Mouse (Mus musculus) kidney, postnatal 4 days (tissue): ENCODE results near the gene Rora.

Experiments
- DNase-seq, 2 experiments: peaks; one replicate each; pipeline ENCODE4 v3.0.0; 2021; ENCODE audit warnings: mixed read lengths in 2 of 2

The Rora gene

DNA sequence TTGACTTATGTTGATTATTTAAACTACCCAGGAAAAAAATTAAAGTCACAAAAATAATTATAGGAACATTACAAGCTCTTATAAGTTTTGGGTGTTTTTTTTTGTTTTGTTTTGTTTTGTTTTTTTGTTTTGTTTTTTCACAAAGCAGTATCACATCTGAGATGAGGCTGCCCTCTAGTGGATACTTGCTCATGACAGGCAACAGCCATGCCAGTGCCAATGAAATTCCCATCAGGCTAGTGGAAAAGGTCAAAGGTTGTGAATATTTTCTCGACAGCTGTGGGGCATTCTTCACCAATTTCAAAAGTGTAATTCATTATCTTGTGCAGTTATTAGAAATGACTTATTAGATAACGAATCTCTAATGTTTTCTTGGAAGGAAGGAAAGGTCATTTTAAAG, 642.8 kb downstream of the Rora start:
- peak; percentile 73 to 79 for DNase-seq

DNA sequence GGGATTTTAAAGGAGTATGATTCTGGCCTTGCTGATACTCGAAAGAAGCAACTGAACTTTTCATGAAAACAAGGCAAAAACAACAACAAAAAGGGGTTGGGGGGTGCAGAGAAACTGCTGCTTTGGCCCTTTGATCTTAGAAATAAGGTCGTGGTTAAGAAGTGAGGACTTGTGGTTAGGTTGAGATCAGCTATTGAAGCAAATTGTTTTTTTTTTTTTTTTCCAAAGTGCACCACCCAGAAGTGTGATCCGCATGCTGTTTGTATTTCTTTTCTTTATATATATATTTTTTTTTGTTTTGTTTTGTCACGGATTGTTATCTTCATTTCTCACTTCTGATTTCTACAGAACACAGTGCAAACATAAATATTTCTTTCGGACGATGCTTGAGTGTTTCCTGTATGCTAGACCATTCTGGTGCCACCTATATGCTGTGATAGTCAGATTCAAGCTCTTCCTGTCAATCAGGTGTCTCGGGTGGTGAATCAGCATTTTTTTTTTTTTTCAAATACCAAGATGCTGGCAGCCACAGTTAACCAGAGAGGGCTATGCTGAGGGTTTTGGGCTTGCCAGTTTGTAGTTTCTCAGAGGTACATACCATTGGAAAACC, 644.3 kb downstream of the Rora start:
- DNase-seq: no peak

DNA sequence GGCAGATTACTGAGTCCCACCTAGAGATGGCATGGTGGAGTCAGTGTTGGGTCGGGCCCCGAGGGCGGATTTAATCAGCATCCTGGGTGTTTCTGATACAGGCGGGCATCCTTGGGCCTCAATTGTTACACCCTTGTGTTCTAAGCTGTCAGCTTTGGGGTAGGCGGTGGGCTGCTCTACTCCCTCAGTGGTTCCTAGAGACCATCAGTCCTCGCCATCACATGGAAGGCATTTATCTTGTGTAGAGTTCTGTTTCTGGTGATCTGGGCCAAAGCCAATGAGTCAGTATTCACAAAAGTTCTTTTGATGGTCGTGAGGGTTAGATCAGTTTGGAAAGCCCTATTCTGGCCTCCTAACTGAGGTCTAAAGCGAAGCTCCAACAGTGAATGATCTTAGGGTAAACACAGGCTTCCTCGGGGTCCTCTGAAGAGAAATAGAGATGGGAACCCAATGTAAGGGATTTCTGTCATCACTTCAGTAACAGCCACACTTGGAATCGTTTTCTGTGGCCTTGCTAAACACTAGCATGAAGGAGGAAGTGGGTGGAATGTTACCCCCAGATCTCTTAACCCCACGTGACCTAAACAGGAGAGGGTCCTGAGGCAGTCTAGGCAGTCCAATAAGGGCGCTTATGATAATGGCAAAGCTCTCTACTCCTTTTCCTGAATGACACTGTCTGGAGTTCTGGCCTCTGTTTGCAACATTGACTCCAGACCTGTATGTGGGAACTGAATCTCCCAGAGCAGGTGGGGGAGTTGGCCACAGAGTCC, 645.2 kb downstream of the Rora start:
- DNase-seq: no peak

DNA sequence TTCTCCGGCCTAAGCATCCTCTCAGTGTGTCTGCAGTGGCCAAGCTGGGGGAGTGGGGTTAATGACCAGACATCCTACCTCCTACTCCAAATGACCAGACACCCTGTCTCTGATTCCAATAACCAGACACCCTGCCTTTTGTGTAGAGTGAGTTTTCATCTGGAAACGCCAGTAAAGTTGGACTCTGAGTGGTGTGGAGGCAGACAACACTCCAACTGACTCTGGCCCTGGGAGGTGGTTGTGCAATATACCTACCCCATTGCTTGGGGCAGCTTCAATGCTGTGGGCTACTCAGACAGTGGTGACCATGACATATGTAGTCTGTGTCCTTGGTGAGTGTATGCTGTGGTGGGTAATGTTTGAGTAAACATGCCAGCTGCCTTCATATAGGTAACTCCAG, 645.9 kb downstream of the Rora start:
- DNase-seq: no peak

DNA sequence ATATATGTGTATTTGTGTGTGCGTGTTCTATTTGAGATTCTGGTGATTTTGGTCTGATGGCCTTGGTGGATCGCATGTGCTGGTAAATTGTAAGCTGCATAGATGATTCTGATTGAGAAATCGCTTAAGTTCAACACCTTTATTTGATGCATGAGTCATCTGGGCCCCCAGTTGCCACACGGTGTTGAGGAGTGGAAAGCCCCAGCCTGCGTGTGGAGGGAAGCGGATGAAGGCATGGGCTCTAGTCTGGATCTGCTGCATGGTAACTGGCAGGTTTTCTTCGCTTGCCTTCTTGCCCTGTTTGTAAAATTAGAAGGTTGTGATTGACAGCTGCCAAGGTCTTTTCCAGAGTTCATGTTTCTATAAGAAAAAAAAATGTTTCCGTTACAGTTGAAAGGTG, 646.7 kb downstream of the Rora start:
- DNase-seq: no peak

DNA sequence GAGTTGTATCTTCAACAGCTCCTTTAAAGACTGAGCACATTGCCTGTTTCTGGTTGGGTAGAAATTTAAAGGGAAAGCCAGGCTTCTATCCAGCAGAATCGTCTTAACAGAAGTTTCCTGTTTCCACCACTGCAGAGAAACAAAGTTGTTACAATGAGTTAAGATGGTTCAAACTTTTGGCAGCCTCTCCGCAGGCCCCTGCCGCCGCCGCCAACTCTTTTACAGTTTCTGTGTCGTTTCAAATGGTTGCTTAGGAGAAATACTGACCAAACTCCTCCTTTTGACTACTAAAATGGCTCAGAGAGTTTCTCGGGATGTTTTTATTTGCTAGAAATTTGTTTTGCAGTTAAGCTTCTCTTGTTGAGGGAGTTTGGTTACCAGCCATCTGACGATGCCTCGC, 647.9 kb downstream of the Rora start:
- DNase-seq: peak; percentile 67 to 76

DNA sequence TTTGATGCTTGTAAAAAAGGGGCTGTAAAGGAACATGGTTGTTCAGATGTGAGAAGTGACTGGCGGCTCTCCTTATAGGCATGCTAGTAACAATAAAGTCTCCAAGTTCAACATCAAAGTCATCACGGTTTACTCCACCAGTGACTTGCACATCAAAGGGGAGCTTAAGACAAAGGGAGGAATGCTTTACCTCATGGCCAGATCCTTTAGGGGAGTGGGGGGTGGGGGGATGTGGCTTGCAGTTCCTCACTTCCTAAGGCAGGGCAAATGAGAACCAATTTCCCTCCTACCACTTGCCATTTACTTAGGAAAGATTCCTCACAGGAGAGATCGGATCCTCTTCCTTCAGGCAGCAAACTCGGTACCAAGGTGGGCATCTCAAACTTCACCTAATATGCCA, 648.4 kb downstream of the Rora start:
- DNase-seq: no peak

DNA sequence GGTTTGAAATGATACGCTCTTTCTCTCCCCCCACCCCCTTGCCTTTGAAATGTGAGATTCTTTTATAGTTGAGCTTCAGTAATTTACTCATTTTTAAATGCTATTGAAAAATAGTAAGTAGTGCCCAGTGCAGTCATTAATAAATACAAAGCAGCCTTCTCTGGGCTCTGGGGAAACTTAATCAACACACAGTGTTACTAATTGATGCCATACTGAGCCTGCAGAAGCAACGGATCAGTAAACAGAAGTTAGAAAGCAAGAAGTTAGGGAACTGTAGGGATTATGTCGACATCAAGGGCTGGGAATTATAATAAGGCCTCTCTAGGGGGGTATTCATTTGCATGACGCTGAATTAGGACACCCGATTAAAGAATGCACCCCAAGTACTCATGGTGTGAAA, 649.3 kb downstream of the Rora start:
- DNase-seq: no peak

DNA sequence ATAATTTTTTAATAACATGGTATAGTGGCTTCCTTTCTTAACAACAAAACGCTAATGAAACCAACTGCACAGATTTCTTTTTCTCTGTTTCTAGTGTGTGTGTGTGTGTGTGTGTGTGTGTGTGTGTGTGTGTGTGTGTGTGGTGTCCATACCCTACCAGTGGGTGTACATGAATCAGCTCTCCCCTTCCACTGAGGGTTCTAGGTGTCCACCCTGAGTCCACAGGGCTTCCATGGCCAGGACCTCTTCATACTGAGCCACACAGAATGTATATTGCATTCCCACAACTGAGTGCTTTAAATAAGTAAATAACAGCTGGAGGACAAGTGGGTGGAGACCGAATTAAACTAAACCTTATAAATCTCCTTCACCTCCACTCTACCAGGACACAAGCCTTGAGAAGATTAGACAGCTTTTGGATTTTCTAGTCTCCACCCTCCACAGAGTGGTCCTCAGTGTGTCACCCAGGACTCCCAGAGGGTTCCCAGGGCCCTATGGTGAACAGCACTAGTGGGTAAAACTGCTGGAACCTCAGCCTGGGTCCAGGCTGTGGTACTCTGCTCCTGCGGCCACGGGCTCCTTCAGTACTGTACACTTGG, 649.9 kb downstream of the Rora start:
- DNase-seq: no peak

DNA sequence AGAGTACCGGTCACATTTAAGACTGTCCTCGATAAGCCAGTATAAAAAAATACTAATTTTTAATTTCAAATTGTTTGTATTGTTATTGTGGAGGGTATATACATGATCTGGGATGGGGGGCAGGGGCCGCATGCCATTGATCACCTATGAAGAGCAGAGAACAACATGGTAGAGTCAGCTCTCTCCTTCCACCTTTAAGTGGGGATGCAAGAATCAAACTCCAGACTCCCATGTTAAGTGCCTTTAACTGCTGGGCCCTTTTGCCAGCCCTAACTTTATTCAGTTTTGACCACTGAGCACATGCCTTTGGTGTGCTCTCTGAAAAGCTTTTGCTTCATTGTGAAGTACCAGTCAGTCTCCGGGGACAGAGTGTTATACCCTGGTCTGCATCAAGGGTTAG, 650.4 kb downstream of the Rora start:
- no peak for DNase-seq

DNA sequence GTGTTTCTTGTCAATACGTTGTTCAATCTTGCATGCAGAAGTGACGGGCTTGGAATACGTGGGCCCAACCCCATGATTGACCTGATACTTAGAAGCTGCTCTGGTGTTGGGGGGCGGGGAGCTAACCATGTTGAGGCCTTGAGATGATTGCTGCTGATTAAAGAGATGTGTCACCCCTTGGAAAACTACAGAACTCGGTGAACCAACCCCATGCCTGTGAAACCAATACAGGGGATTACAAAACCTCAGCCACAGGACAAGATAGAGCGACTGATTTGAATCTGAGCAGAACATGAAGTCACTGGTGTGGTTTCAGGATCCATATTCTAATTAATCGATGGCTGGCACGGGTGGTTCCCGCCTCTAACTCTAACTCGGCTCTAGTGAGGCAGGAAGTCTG, 650.9 kb downstream of the Rora start:
- no peak for DNase-seq

DNA sequence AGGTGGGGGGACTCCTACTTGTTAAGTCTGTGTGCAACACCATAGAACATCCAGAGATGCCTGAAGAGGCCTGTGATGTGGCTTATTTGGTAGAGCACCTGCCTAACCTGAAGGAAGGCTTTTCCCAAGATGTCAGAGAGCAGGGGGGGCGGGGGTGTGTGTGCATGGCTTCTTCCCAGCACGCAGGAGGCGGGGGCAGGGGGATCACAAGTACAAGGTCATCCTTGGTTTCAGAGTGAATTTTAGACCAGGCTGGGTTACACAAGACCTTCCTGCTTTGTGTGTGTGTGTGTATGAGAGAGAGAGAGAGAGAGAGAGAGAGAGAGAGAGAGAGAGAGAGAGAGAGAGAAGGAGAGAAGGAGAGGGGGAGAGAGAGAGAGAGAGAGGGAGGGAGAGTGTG, 651.4 kb downstream of the Rora start:
- no peak for DNase-seq

DNA sequence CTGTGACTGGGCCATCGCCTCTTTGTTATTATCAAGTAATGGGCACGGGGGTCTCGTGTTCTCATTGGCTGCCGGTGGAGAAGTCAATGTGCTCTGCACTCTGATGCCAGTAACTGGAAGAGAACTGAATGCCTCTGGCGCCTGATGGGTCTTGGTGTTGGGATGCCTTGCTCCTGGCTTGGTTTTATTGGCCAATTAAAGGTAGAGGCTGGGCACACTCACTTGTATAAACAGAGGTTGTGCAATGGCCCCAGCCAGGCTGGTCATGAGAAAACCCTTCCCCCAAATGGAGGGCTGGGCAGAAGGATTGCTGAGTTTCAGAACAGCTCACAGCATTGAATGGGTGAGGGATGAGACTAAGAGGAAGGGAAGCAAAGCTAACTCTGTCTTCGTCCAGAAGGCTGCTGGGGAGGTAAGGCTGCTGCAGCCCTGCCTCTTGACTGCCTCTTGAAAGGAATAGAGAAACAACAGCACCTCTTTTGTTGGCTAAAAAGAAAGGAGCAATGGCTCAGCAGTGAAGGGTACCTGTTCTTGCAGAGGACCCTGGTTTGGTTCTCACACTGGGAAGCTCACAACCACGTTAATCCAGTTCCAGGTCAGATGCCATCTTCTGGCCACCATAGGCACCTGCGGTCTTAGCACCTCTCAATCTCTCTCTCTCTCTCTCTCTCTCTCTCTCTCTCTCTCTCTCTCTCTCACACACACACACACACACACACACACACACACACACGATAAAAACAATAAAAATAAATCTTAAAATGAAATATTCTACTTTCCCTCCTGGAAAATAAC, 653.3 kb downstream of the Rora start:
- DNase-seq: no peak

DNA sequence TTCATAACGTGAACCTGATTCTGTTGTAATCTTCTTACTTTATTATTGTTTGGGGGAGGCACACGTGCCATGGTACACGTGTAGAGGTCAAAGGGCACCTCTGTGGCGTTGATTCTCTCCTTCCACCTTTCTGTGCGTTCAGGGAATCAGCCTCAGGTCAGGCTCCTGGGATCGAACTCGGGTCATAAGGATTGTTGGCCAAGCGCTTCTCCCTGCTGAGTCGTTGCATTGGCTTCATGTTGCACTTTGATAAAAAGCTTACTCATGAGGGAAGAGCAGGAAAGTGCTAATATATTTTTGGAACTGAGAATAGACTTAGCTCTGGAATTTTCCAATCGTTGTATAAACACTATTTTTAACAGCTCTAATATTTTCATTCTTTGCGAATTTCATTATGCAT, 654.4 kb downstream of the Rora start:
- no peak for DNase-seq

DNA sequence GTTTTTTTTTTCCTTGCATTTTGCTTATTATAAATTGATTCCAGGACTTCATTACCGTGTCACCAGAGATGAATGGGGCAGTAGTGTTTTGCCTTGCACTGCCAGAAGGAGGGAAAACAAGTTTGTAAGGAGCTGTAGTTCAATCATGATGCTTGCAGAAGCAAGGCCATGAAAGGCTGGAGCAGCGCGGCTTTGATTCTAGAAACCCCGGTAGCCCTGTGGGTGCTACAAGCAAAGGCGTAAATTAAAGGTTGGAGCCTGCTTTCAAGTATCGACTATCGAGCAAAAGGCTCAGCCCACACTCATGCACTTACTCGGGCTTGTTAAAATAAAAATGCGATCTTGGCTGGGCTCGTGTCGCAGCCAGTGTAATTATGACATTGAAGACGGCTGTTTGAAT, 656.9 kb downstream of the Rora start:
- DNase-seq: no peak

DNA sequence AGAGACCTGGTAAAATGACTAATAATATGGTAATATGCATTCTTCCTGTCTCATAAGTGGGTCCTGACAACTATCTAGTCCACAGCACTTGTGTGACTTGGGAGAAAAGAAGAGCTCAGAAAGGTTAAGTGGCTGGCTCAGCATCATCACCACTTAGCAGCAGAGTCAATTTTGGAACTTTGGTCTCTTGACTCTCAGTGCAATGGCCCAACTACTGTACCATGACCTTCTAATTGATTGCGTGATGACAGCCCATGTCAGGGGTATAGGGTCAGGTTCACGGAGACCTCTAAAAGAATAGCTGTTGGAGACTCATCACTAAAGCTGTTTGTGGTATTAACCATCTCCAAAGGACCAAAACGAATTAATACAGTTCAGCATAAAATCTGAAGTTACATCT, 659.7 kb downstream of the Rora start:
- no peak for DNase-seq

DNA sequence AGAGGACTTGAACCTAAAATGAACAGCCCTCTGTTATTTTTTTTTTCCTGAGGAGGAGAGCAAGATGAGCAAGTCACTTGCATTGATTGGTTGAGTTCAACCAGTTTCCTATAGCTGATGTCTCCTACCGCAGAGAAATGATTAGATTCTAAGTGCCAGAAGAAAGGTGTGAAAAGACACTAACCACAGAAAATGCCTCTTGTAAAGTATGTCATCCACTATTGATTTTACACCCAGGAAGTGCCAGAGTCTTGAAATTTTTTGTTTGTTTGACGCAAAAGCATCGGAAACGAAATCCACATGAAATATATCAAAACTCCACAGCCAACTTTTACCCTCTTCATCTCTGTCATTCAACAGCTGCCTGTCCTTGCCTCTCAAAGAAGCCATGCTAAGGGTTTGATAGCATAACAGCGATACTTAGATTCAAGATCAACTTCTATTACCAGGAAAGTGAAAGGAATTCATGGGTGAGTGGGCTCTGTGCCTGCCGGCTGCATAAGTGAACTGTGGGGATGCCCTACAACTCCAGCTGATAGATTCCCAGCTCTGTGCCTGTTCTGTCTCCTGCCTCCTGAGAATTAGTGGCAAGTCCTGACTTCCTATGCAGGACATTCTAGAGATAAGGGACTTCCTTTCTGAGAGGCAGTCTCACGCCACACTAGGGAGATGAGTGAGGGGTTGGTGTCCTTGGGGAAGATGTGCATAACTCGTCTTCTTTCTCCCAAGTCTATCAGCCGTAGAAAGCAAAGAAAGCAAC, 661.0 kb downstream of the Rora start:
- DNase-seq: no peak

DNA sequence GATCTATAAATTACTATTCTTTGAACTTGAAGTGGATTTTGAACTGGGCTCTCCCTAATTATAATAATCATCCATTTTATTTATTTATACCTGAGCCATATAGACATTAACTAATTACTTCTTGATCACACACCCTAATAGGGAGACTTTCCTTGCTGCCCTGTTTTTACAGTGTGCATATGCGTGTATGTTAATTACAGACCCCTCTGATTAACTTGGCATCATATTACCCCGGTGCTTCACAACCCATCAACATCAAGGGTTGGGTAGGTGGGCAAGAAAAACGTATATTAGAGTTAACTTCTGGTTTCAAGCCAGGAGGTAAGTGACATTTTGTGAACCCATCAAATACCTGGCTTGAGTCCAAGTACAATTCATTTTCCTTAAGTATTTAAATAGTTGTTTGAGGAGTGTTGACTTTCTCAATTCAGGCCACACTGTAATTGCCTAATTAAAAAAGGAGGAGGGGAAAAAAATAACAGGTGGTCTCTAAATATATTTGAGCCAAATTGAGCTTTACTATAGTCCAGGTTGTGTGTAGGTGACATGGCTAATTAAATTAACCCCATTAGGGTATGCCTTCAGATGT, 664.0 kb downstream of the Rora start:
- DNase-seq: no peak

DNA sequence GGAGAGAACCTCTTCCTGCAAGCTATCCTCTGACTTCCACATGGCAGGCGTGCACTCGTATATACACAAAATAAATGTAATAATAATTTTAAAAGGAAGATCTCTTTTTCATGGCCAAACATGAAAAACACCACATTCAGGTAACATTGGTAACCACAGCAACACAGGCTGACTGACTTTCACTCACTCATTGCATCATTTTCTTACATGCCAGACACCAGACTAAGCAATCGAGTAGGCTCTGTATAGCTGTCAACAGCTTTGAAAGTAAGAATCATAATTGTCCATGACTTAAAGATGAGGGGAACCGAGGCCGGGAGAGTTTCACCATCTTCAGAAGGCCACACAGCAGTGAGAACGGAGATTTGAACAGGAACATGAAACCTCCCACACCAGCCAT, 665.8 kb downstream of the Rora start:
- DNase-seq: no peak

DNA sequence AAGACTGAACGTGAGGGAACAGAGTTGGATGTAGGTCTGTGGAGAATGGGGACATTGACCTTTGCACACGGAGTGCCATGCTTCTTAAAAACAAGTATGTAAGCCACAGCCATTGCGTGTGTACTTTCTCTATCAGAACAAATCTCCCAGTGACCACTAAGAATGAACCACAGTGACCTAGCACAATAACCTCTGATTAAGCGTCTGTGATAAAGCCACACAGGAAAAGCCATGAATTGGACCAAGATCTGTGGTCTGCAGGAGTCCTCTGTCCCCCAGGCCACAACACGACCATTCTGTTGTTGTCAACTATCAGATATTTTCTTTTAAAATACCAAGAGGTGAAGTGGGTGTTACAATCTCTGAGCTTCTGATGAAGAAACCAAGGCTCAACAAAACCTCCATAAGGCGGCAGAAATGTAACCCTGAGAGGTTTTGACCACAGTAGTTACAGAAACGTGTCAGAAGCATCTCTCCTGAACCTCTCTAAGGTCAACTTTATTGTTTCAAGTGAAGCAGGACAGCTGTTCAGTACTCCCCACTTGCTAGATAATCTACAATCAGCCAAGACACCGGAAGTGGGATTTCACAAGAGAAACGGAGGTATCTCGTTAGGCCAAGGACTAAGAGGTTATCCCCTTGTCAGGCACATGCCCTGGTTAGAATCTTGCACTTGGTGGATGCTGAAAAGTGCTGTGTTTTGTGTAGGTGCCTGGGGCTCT, 666.5 kb downstream of the Rora start:
- DNase-seq: no peak

DNA sequence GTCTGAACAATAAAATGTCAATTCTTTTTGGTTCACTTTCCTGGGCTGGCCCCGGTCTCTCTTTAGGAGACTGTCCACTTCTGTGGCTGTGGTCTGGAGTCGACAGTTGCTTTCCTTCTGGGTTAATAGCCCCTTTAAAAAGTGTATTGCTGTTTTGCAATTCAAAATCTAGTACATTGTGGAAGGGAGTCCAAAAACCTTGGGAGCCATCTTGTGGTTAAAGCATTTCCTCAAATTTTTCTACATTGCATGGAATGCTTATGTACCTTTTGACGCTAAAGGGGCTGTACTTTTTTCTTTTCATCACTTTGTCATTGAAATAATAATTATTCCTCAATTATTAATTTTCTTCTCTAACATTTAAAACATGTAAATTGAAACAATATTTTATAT, 667.0 kb downstream of the Rora start:
- DNase-seq: no peak

DNA sequence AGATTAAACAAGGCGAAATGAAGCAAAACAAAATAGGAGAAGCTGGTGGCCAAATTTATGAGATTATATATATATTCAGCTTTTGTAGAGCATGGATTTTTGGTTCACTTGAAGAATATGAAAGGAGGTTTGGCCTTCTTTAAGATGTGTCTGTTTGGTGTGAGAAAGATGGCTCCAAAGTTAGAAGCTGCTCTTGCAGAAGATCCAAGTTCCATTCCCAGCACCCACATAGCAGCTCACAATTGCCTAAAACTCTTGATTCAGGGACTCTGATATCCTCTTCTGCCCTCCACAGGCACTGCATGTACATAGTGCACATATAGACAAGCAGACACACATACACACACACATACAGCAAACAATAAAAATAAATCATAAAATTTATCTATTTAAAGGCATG, 668.4 kb downstream of the Rora start:
- no peak for DNase-seq
